Mouse (Mus musculus): ENCODE results near the gene Zbtb38.

- no peak for TF ChIP-seq CTCF (IDR thresholded peaks at IDR 0.05)
- TF ChIP-seq POLR2A (IDR thresholded peaks at IDR 0.05; ENCODE audit: insufficient read depth, low read depth, low read length) = no peak
- TF ChIP-seq EP300 (IDR thresholded peaks at IDR 0.05; ENCODE audit: insufficient read depth, low read depth, low read length) = no peak
Measured at GRCm38 (mm10) chr9:96797311-96797710, 44.7 kb upstream of the Zbtb38 start.

All from heart, adult 2 months (tissue).